8 mouse cellular contexts compared by ENCODE assay signal in genomic region chr5:142039236-142039635, GRCm38 (mm10).
"Had no signal": no experiment of that assay in that cellular context is flagged by ENCODE, and none has a peak within 500 bp of the region (broad histone marks: within the 10 kb centered on the region; RNA-seq: fewer than 3 reads in every experiment).

No protein-coding gene starts in this region.

- DNase-seq: kidney, adult 8-10 months; kidney, postnatal 25 days; layer of hippocampus, postnatal 36 days; lung, embryonic 14.5 days; lung, postnatal 10 days; lung, postnatal 4 days; retina, postnatal 1 day; right cerebral cortex, postnatal 14 days had no signal
